Mouse (Mus musculus) erythroblast, embryonic 14.5 days (primary cell): ENCODE data around the gene Vps53. TPM values are rescaled to one million over a fixed set of nuclear protein-coding genes. Genes with fewer than 3 reads are reported as not detected.

ENCODE experiments used
- H3K27me3 ChIP-seq: 2 replicates; pipeline ENCODE4 v1.6.1; 2012; ENCODE audit warnings: inconsistent platforms; ENCODE audit not compliant: control insufficient read depth
- H3K36me3 ChIP-seq: 2 replicates; pipeline ENCODE4 v1.6.1; 2012; ENCODE audit warnings: mild to moderate bottlenecking, inconsistent platforms; ENCODE audit not compliant: control insufficient read depth
- H3K4me1 ChIP-seq: 2 replicates; pipeline ENCODE4 v1.6.1; 2012; ENCODE audit warnings: inconsistent platforms; ENCODE audit not compliant: control insufficient read depth
- H3K4me3 ChIP-seq: replicated peaks from 2 replicates; pipeline ENCODE3; 2012; ENCODE audit warnings: moderate library complexity, mild to moderate bottlenecking, inconsistent platforms
- H3K9me3 ChIP-seq: 2 replicates; pipeline ENCODE4 v1.6.1; 2012; ENCODE audit warnings: low read length, inconsistent platforms, mixed read lengths; ENCODE audit not compliant: control insufficient read depth
- GATA1 ChIP-seq: IDR thresholded peaks from 2 replicates; pipeline ENCODE4 v1.6.1; 2012; ENCODE audit warnings: low read length, inconsistent platforms, mixed read lengths
- TAL1 ChIP-seq: IDR thresholded peaks from 3 replicates; pipeline ENCODE4 v1.6.1; 2012; ENCODE audit warnings: low read length, inconsistent platforms, mixed read lengths
- polyA plus RNA-seq: library from polyadenylated mRNA; stranded (reverse); fragments of >175 nt; gene quantifications from 2 replicates; pipeline ENCODE4 v1.2.3, GENCODE M21; 2012

Vps53 gene
- polyA plus RNA-seq, 1 experiment: 1.8 TPM

DNA sequence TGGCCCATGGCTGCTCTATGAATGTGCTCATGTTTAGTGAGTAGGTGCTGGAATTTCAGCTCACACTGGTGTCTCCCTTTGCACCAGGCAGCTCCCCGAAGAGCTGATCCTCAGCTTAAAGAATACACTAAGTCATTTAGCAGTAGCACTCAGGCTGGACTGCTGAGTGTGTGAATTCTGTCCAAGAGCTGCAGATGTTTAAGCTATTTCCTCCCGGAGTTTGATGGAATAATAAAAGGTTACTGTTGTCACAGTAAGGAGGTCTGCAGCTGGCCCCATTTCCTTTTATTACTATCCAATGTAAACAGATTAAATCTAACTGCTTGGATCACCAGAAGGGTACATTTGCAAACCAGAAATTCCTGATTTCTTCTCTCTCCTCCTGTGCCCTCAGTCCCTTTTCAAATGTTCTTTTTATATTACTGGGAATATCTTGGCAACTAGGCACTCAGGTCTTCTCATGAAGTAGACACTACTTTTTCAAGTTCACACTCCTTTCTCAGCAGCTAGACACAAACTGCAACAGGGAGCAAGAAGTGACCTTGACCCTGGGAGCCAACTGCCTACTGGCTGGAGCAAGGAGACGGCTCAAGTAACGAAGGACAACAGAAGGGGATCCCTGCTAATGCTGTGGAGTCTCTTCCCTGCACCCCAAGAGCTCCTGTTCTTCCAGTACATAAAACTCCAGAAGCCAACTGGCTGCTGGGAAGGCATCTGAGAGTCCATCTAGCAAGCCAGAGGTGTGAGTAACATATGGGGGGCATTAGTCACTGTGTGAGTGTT lies 80.1 kb downstream of the Vps53 start:
- H3K4me1 ChIP-seq: no peaks in the 10 kb centered on the region

GRCm38 (mm10) chr11:76093610-76094009 lies 85.8 kb downstream of the Vps53 start:
- TF ChIP-seq TAL1 (no peak), GATA1 (no peak)
- H3K9me3 ChIP-seq: no peaks in the 10 kb centered on the region
- no peak overlapping the region for H3K4me3 ChIP-seq
- no peaks in the 10 kb centered on the region for H3K27me3 ChIP-seq
- H3K36me3 ChIP-seq: peaks cover 4% of the 10 kb centered on the region
- H3K4me1 ChIP-seq: no peaks in the 10 kb centered on the region

More for the DNA sequence above, 80.1 kb downstream of the Vps53 start:
- Histone ChIP-seq H3K4me3 (no peak overlapping the region), H3K27me3 (no peaks in the 10 kb centered on the region), H3K9me3 (no peaks in the 10 kb centered on the region), H3K36me3 (peaks cover 14% of the 10 kb centered on the region)
- TF ChIP-seq GATA1: no peak
- no peak for TF ChIP-seq TAL1

DNA sequence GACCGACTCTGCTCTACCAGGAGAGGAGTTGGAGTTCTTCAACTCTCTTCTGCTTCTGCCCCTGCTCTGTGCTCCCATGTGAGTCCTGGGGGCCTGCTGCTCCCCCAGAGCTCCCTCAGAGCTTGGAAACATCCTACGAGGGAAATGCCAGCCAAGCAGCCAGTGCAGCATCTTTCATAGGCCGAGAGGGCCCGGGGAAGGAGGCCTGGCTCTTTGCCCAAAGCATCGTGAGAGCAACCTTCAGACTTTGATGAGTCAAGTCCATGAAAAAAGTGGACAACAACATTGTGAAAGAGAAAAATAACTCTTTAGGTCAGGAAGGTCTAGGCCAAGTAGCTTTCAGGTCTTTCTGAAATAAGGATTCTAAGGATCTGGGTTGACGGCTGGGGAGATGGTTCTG lies 89.7 kb downstream of the Vps53 start:
- Histone ChIP-seq H3K27me3 (no peaks in the 10 kb centered on the region), H3K9me3 (no peaks in the 10 kb centered on the region), H3K4me3 (no peak overlapping the region), H3K36me3 (peaks cover 4% of the 10 kb centered on the region), H3K4me1 (no peaks in the 10 kb centered on the region)
- TF ChIP-seq TAL1 (no peak), GATA1 (no peak)

DNA sequence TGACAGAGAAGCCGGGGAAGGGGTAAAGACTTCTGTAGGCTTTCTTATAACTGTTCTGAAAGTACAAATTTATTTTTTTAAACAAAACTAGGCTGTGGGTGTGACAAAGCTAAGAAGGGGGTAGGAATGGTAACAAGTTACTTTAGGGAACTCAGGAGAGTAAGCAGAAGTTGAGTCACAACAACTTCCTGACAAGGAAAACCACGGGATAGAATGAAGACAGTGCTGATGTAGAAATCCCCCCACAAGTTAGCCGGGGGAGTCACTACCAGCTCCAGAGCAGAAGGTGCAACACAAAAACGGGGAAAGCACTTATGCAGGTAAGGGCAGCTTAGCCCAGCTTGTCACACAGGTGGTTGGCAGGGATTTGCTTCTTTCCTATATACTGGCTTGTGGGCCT lies 90.9 kb downstream of the Vps53 start:
- no peak for TF ChIP-seq TAL1
- no peak for TF ChIP-seq GATA1
- no peaks in the 10 kb centered on the region for H3K27me3 ChIP-seq
- peaks cover 4% of the 10 kb centered on the region for H3K36me3 ChIP-seq
- no peaks in the 10 kb centered on the region for H3K9me3 ChIP-seq
- H3K4me3 ChIP-seq: no peak overlapping the region
- H3K4me1 ChIP-seq: no peaks in the 10 kb centered on the region

GRCm38 (mm10) chr11:76085898-76086591 lies 93.4 kb downstream of the Vps53 start:
- Histone ChIP-seq H3K4me3 (no peak overlapping the region), H3K4me1 (no peaks in the 10 kb centered on the region), H3K9me3 (no peaks in the 10 kb centered on the region), H3K36me3 (peaks cover 16% of the 10 kb centered on the region), H3K27me3 (no peaks in the 10 kb centered on the region)
- TF ChIP-seq TAL1 (no peak), GATA1 (no peak)

DNA sequence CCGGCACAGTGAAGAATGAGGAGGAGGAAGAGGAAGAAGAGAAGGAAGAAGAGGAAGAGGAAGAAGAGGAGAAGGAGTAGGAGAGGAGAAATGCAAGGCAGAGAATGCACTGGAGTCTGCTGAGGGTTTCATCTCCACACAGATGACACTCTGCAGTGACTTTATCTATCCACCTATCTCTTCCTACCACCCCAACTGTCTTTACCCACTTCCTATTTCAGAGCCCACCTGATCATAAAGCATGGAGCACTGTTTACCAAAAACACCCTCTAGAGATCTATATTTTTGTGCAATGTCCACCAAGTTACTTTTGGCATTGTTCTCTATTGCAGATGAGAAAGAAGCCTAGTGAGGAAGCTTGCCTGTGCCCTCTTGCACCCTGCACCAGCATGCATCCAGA lies 94.5 kb downstream of the Vps53 start:
- TF ChIP-seq TAL1: no peak
- no peak for TF ChIP-seq GATA1
- no peak overlapping the region for H3K4me3 ChIP-seq
- H3K4me1 ChIP-seq: no peaks in the 10 kb centered on the region
- no peaks in the 10 kb centered on the region for H3K27me3 ChIP-seq
- peaks cover 22% of the 10 kb centered on the region for H3K36me3 ChIP-seq
- no peaks in the 10 kb centered on the region for H3K9me3 ChIP-seq

DNA sequence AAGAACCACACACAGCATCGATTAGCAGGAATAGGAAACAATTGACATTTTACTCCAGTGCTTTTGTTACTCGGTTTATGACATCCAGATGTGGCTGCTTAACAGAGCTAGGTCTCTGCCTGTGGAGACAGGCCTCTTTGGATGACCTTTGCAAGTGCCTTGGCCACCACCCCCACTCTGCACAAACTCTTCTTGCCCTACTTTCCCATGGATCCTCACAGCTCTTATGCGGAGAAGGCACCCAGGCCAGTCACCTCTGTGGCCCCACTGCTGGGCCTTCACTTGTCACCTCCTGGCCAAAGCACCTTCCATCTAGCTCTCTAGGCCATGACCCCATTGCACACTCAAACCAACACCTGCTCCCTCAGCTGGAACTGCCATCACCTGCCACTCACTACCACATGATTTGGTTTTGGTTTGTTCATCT lies 95.5 kb downstream of the Vps53 start:
- Histone ChIP-seq H3K4me1 (no peaks in the 10 kb centered on the region), H3K27me3 (no peaks in the 10 kb centered on the region), H3K4me3 (no peak overlapping the region), H3K36me3 (peaks cover 22% of the 10 kb centered on the region), H3K9me3 (no peaks in the 10 kb centered on the region)
- TF ChIP-seq GATA1: no peak
- TF ChIP-seq TAL1: no peak

DNA sequence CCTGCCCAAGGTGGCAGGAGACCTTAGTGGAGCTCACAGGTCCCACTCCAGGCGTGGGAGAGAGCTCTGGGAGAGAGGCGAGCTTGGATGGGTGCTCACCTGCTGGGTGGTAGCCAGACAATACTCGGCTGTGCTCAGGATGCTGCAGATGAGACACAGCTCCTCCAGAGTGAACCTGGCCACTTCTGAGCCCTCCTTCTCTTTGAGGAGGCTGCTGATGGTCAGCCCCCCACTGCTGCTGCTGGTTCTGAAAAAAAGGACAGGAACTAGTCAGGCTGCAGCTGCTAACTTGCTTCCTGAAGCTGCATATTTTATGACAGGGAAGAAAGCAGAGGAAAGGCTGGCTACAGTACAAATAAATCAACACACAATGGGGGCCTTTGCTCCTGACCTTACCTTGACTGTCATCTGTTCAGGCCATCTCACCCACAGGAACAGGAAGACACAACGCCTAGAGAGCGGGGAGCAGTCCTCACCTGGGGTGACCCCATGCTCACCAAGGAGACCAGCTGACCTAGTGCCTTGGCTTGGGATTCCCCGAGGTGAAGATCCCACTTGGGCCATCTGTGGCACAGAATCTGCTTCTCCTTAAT lies 98.3 kb downstream of the Vps53 start:
- Histone ChIP-seq H3K9me3 (no peaks in the 10 kb centered on the region), H3K4me3 (no peak overlapping the region), H3K36me3 (peaks cover 26% of the 10 kb centered on the region), H3K4me1 (no peaks in the 10 kb centered on the region), H3K27me3 (no peaks in the 10 kb centered on the region)
- no peak for TF ChIP-seq GATA1
- no peak for TF ChIP-seq TAL1

DNA sequence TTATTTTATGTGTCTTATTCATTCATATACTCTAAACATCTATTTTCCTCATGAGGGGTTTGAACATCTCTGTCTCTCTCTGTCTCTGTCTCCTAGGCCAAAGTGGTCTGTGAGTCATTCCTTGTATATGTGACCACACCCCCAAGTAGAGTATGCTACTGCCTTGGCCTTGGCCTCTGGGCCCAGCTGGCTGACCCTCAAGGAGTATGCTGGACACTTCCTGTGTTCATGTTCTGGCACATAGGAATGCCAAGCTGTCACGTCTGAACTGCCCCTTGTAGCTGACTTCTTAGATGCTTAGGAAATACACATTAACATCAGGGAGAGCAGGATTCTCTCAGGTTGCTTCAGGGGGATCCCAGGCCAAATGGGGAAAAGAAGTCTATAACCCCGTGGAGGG lies 99.2 kb downstream of the Vps53 start:
- no peaks in the 10 kb centered on the region for H3K9me3 ChIP-seq

More for the DNA sequence above, 99.2 kb downstream of the Vps53 start:
- H3K27me3 ChIP-seq: no peaks in the 10 kb centered on the region
- no peak overlapping the region for H3K4me3 ChIP-seq
- TF ChIP-seq GATA1 (no peak), TAL1 (no peak)
- H3K4me1 ChIP-seq: no peaks in the 10 kb centered on the region
- peaks cover 28% of the 10 kb centered on the region for H3K36me3 ChIP-seq
